Mouse (Mus musculus): ENCODE results near the gene Ccdc22. TPM values are rescaled to one million over a fixed set of nuclear protein-coding genes. Genes with fewer than 3 reads are reported as not detected.

Ccdc22 gene
- polyA plus RNA-seq, 1 experiment from 2014 or later: 28.0 TPM

DNA sequence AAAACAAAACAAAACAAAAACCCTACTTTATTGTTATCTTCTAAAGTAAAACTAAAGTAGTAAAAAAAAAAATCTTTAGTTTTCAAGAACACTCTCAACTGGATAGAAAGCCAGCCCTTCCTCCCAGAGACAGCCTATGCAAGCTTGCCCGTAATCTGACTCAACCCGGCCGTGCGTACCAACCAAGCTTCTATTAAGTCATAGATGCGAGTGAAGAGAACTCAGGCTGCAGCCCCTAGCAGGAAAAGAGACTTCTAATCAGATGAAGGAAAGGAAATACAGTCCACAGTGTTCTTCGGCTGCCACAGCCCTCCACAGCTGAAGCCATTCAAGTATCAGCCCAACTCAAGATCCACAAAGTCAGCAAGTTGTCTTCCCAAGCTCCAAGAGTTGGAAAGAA is 39.0 kb downstream of the Ccdc22 start:
- H3K27me3 ChIP-seq (replicated peaks; ENCODE audit: control insufficient read depth, insufficient read depth, low read length): no peaks in the 10 kb centered on the region
- no peak overlapping the region for H3K4me3 ChIP-seq (ENCODE audit: low read length)
- H3K27ac ChIP-seq (ENCODE audit: low read depth, low read length): no peak overlapping the region
- ATAC-seq: no peak
- no peaks in the 10 kb centered on the region; the same call in 1 of the 2 replicates for H3K9me3 ChIP-seq (ENCODE audit: control insufficient read depth, low read length)
- no peaks in the 10 kb centered on the region for H3K36me3 ChIP-seq (ENCODE audit: control insufficient read depth, insufficient read depth, low read length)
- WGBS: 95% methylated on average over 6 of the region's 6 CpGs
- H3K4me1 ChIP-seq (ENCODE audit: control insufficient read depth, insufficient read depth, low read depth, low read length): no peaks in the 10 kb centered on the region; the same call in 1 of the 2 replicates
- no peak overlapping the region for H3K9ac ChIP-seq (ENCODE audit: low read depth, low read length)
- no peak overlapping the region for H3K4me2 ChIP-seq (ENCODE audit: low read length)

DNA sequence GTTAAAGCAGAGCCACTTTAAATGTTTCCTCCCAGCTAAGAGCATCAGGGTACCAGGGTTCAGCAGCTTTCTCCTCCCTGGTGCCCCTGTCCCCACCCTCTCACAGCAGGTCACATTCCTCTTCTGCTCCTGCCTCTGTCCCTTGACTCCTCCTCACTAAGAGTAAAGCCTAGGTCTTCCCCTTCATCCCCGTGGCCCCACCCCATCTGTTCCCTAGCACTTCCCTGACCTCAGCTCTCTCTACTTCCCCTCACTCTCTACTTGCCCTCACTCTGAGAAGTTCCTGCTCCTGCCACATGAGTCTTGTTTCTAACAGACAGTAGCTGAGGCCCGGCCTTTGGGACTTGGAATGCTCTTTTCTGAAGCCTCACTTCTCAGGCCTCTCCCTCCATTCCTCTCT is 42.2 kb downstream of the Ccdc22 start:
- H3K36me3 ChIP-seq (ENCODE audit: control insufficient read depth, insufficient read depth, low read length): no peaks in the 10 kb centered on the region
- no peak overlapping the region for H3K27ac ChIP-seq (ENCODE audit: low read depth, low read length)
- H3K27me3 ChIP-seq (replicated peaks; ENCODE audit: control insufficient read depth, insufficient read depth, low read length): no peaks in the 10 kb centered on the region
- H3K4me2 ChIP-seq (ENCODE audit: low read length): no peak overlapping the region
- no peaks in the 10 kb centered on the region for H3K4me1 ChIP-seq (ENCODE audit: control insufficient read depth, insufficient read depth, low read depth, low read length)
- H3K9ac ChIP-seq (ENCODE audit: low read depth, low read length): no peak overlapping the region
- 20% methylated on average over 2 of the region's 2 CpGs for WGBS
- no peak overlapping the region for H3K4me3 ChIP-seq (ENCODE audit: low read length)
- ATAC-seq: no peak
- H3K9me3 ChIP-seq (ENCODE audit: control insufficient read depth, low read length): no peaks in the 10 kb centered on the region; the same call in 1 of the 2 replicates

DNA sequence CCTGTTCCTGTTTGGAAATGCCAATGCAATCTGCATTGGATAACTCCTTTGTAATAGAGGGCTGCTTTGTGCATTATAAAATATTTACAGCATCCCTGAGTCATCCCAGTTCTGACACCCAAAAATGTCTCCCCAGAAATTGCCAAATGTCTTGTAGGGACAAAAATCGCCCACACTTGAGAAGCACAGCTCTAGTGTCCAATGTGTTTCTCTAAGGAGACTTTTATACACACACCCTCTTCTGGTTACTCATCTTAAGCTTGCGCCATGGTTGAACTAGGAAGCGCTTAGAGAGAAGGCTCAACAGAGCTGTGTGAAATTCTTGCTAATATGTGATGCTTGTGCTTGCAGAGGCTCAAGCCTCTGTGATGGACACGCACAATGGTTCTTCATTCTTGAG is 51.8 kb downstream of the Ccdc22 start:
- no peak overlapping the region for H3K9ac ChIP-seq (ENCODE audit: low read depth, low read length)
- 91% methylated on average over 4 of the region's 4 CpGs for WGBS

More for the DNA sequence above, 51.8 kb downstream of the Ccdc22 start:
- no peak for ATAC-seq
- H3K4me2 ChIP-seq (ENCODE audit: low read length): no peak overlapping the region
- no peaks in the 10 kb centered on the region for H3K4me1 ChIP-seq (ENCODE audit: control insufficient read depth, insufficient read depth, low read depth, low read length)
- H3K27ac ChIP-seq (ENCODE audit: low read depth, low read length): no peak overlapping the region
- no peak overlapping the region for H3K4me3 ChIP-seq (ENCODE audit: low read length)
- no peaks in the 10 kb centered on the region for H3K9me3 ChIP-seq (ENCODE audit: control insufficient read depth, low read length)
- H3K27me3 ChIP-seq (replicated peaks; ENCODE audit: control insufficient read depth, insufficient read depth, low read length): no peaks in the 10 kb centered on the region
- no peaks in the 10 kb centered on the region for H3K36me3 ChIP-seq (ENCODE audit: control insufficient read depth, insufficient read depth, low read length)

Other genes starting within 250 kb of the Ccdc22 start
- gene Usp27x, start 229.7 kb downstream of the Ccdc22 start, polyA plus RNA-seq (2015; fragmentation: Nextera tagmentation; extraction: Ambion mirVana): 1.6 and 1.9 TPM in 2 replicates
- 0.06 and 0.18 TPM in 2 replicates for gene Foxp3, start 31.9 kb downstream of the Ccdc22 start, polyA plus RNA-seq (2015; fragmentation: Nextera tagmentation; extraction: Ambion mirVana)
- 7.1 and 8.7 TPM in 2 replicates for gene Ppp1r3f, start 31.2 kb downstream of the Ccdc22 start, polyA plus RNA-seq (2015; fragmentation: Nextera tagmentation; extraction: Ambion mirVana)
- 0.20 and 0.27 TPM in 2 replicates for gene Cacna1f, start 1.6 kb upstream of the Ccdc22 start, polyA plus RNA-seq (2015; fragmentation: Nextera tagmentation; extraction: Ambion mirVana)
- gene Syp, start 33.0 kb upstream of the Ccdc22 start, polyA plus RNA-seq (2015; fragmentation: Nextera tagmentation; extraction: Ambion mirVana): 249 and 292 TPM in 2 replicates
- 1.7 and 2.2 TPM in 2 replicates for gene Prickle3, start 51.7 kb upstream of the Ccdc22 start, polyA plus RNA-seq (2015; fragmentation: Nextera tagmentation; extraction: Ambion mirVana)
- 21.1 and 24.8 TPM in 2 replicates for gene Plp2, start 65.9 kb upstream of the Ccdc22 start, polyA plus RNA-seq (2015; fragmentation: Nextera tagmentation; extraction: Ambion mirVana)
- 0.25 and 0.45 TPM in 2 replicates for gene Magix, start 75.7 kb upstream of the Ccdc22 start, polyA plus RNA-seq (2015; fragmentation: Nextera tagmentation; extraction: Ambion mirVana)
- gene Gpkow, start 91.6 kb upstream of the Ccdc22 start, polyA plus RNA-seq (2015; fragmentation: Nextera tagmentation; extraction: Ambion mirVana): 45.7 and 51.2 TPM in 2 replicates
- gene Wdr45, start 108.8 kb upstream of the Ccdc22 start, polyA plus RNA-seq (2015; fragmentation: Nextera tagmentation; extraction: Ambion mirVana): 31.6 and 36.3 TPM in 2 replicates
- not detected in 2 replicates for gene Gm45208, start 116.7 kb upstream of the Ccdc22 start, polyA plus RNA-seq (2015; fragmentation: Nextera tagmentation; extraction: Ambion mirVana)
- gene Praf2, start 122.9 kb upstream of the Ccdc22 start, polyA plus RNA-seq (2015; fragmentation: Nextera tagmentation; extraction: Ambion mirVana): 143 and 144 TPM in 2 replicates
- 52.8 and 55.8 TPM in 2 replicates for gene Ccdc120, start 145.4 kb upstream of the Ccdc22 start, polyA plus RNA-seq (2015; fragmentation: Nextera tagmentation; extraction: Ambion mirVana)
- gene Tfe3, start 157.0 kb upstream of the Ccdc22 start, polyA plus RNA-seq (2015; fragmentation: Nextera tagmentation; extraction: Ambion mirVana): 20.4 and 25.3 TPM in 2 replicates
- gene Gripap1, start 184.2 kb upstream of the Ccdc22 start, polyA plus RNA-seq (2015; fragmentation: Nextera tagmentation; extraction: Ambion mirVana): 61.5 and 71.9 TPM in 2 replicates
- 5.3 and 6.4 TPM in 2 replicates for gene Kcnd1, start 216.8 kb upstream of the Ccdc22 start, polyA plus RNA-seq (2015; fragmentation: Nextera tagmentation; extraction: Ambion mirVana)
- gene Otud5, start 235.8 kb upstream of the Ccdc22 start, polyA plus RNA-seq (2015; fragmentation: Nextera tagmentation; extraction: Ambion mirVana): 34.2 and 41.2 TPM in 2 replicates